Mouse (Mus musculus) myocyte (in vitro differentiated cells): ENCODE results near the gene Pdk2. TPM values are rescaled to one million over a fixed set of nuclear protein-coding genes. Genes with fewer than 3 reads are reported as not detected.
"Not testable (repeated sequence)": the region's sequence is repeated elsewhere in the genome, so short reads cannot be mapped to it uniquely, and the experiment has no call there.

Source experiments
- H3K27me3 ChIP-seq: one replicate; pipeline ENCODE4 v1.6.1; 2011; ENCODE audit not compliant: control insufficient read depth, insufficient read depth, insufficient read length
- H3K36me3 ChIP-seq: one replicate; pipeline ENCODE4 v1.6.1; 2011; ENCODE audit not compliant: control insufficient read depth, insufficient read depth
- H3K4me2 ChIP-seq: one replicate; pipeline ENCODE4 v1.6.1; 2011; ENCODE audit warnings: low read depth, control low read depth
- H3K4me3 ChIP-seq: one replicate; pipeline ENCODE4 v1.5.1; 2011; ENCODE audit warnings: mild to moderate bottlenecking, control low read depth, moderate library complexity
- H3K79me2 ChIP-seq: one replicate; pipeline ENCODE4 v1.6.1; 2011; ENCODE audit not compliant: control insufficient read depth, insufficient read depth
- H3ac ChIP-seq: one replicate; pipeline ENCODE4 v1.6.1; 2011; ENCODE audit not compliant: control insufficient read depth, insufficient read length
- CEBPB ChIP-seq: IDR thresholded peaks from 2 replicates; pipeline ENCODE4 v1.6.1; 2011; ENCODE audit warnings: mild to moderate bottlenecking, moderate library complexity; ENCODE audit not compliant: poor library complexity, insufficient read depth, severe bottlenecking
- E2F4 ChIP-seq: IDR thresholded peaks from one replicate; pipeline ENCODE4 v1.6.1; 2011; ENCODE audit warnings: mild to moderate bottlenecking, control low read depth, moderate library complexity; ENCODE audit not compliant: insufficient read depth
- MAX ChIP-seq: IDR thresholded peaks from one replicate; pipeline ENCODE4 v1.6.1; 2011; ENCODE audit warnings: low read depth, mild to moderate bottlenecking, control low read depth
- MYOD1 ChIP-seq, 3 experiments: IDR thresholded peaks; one replicate each; pipeline ENCODE4 v1.6.1; 2011; ENCODE audit warnings: control low read depth in 2 of 3, low read depth in 2 of 3, mild to moderate bottlenecking in 2 of 3, moderate library complexity in 1 of 3; ENCODE audit not compliant: insufficient read length in 2 of 3, control insufficient read depth in 1 of 3
- MYOG ChIP-seq, 3 experiments: IDR thresholded peaks; one replicate each; pipeline ENCODE4 v1.6.1; 2011; ENCODE audit warnings: control low read depth in 2 of 3, low read depth in 2 of 3, mild to moderate bottlenecking in 2 of 3; ENCODE audit not compliant: insufficient read length in 2 of 3, control insufficient read depth in 1 of 3, insufficient read depth in 1 of 3
- POLR2A ChIP-seq: IDR thresholded peaks from one replicate; pipeline ENCODE4 v1.6.1; 2011; ENCODE audit warnings: low read depth, mild to moderate bottlenecking, control low read depth, moderate library complexity; ENCODE audit not compliant: insufficient read length
- POLR2AphosphoS2 ChIP-seq: IDR thresholded peaks from one replicate; pipeline ENCODE4 v1.6.1; 2011; ENCODE audit warnings: low read depth, control low read depth; ENCODE audit not compliant: insufficient read length
- REST ChIP-seq: IDR thresholded peaks from one replicate; pipeline ENCODE4 v1.6.1; 2011; ENCODE audit warnings: mild to moderate bottlenecking, control low read depth, moderate library complexity; ENCODE audit not compliant: insufficient read depth, insufficient read length
- SRF ChIP-seq: IDR thresholded peaks from one replicate; pipeline ENCODE4 v1.6.1; 2011; ENCODE audit warnings: low read depth; ENCODE audit not compliant: control insufficient read depth, insufficient read length
- TCF12 ChIP-seq: IDR thresholded peaks from one replicate; pipeline ENCODE4 v1.6.1; 2011; ENCODE audit warnings: mild to moderate bottlenecking, control low read depth; ENCODE audit not compliant: poor library complexity, insufficient read depth, severe bottlenecking
- TCF3 ChIP-seq: IDR thresholded peaks from one replicate; pipeline ENCODE4 v1.6.1; 2011; ENCODE audit warnings: low read depth, control low read depth; ENCODE audit not compliant: insufficient read length
- USF1 ChIP-seq: IDR thresholded peaks from one replicate; pipeline ENCODE4 v1.6.1; 2011; ENCODE audit warnings: low read depth, mild to moderate bottlenecking, control low read depth, moderate library complexity
- polyA plus RNA-seq: library from polyadenylated mRNA; unstranded; fragments of >200 nt; fragmentation: generic; extraction: Trizol; gene quantifications from one replicate; pipeline ENCODE4 v1.2.1, GENCODE M21; 2012; ENCODE audit warnings: missing spikeins

Pdk2 gene
- polyA plus RNA-seq, 1 experiment: 33.3 TPM

- no peak overlapping the region for H3K4me3 ChIP-seq
Measured at GRCm38 (mm10) chr11:95012487-95012886, 28.7 kb downstream of the Pdk2 start.

GRCm38 (mm10) chr11:95012075-95012474 lies 29.1 kb downstream of the Pdk2 start:
- no peak overlapping the region for H3ac ChIP-seq
- no peaks in the 10 kb centered on the region for H3K27me3 ChIP-seq
- H3K79me2 ChIP-seq: no peaks in the 10 kb centered on the region
- TF ChIP-seq REST (no peak), E2F4 (no peak), POLR2AphosphoS2 (no peak), MYOD1 (IDR thresholded peaks at IDR 0.05; ENCODE audit: control insufficient read depth in 1 of 3, insufficient read length in 2 of 3, low read depth in 2 of 3) (no peak), POLR2A (no peak), SRF (no peak), TCF3 (no peak), TCF12 (no peak), MAX (no peak), MYOG (IDR thresholded peaks at IDR 0.05; ENCODE audit: control insufficient read depth in 1 of 3, insufficient read depth in 1 of 3, insufficient read length in 2 of 3, low read depth in 2 of 3) (no peak), USF1 (no peak), CEBPB (no peak)
- H3K4me3 ChIP-seq: no peak overlapping the region
- H3K36me3 ChIP-seq: no peaks in the 10 kb centered on the region
- peak overlapping the region; percentile 97 for H3K4me2 ChIP-seq

More at GRCm38 (mm10) chr11:95012487-95012886, 28.7 kb downstream of the Pdk2 start:
- no peak overlapping the region for H3ac ChIP-seq
- TF ChIP-seq TCF3 (no peak), USF1 (no peak), CEBPB (no peak), SRF (no peak), TCF12 (no peak), MAX (no peak), REST (no peak), POLR2AphosphoS2 (no peak), MYOG (IDR thresholded peaks at IDR 0.05; ENCODE audit: control insufficient read depth in 1 of 3, insufficient read depth in 1 of 3, insufficient read length in 2 of 3, low read depth in 2 of 3) (no peak), MYOD1 (IDR thresholded peaks at IDR 0.05; ENCODE audit: control insufficient read depth in 1 of 3, insufficient read length in 2 of 3, low read depth in 2 of 3) (no peak), POLR2A (no peak), E2F4 (no peak)
- H3K36me3 ChIP-seq: no peaks in the 10 kb centered on the region
- H3K79me2 ChIP-seq: no peaks in the 10 kb centered on the region
- no peaks in the 10 kb centered on the region for H3K27me3 ChIP-seq
- no peak overlapping the region for H3K4me2 ChIP-seq

GRCm38 (mm10) chr11:95011416-95011815 lies 29.7 kb downstream of the Pdk2 start:
- Histone ChIP-seq H3K4me2 (peak overlapping the region; percentile 97), H3K27me3 (no peaks in the 10 kb centered on the region), H3K36me3 (no peaks in the 10 kb centered on the region), H3K79me2 (no peaks in the 10 kb centered on the region), H3K4me3 (peak overlapping the region; percentile 58), H3ac (no peak overlapping the region)
- TF ChIP-seq TCF12 (no peak), POLR2A (no peak), MYOG (IDR thresholded peaks at IDR 0.05; ENCODE audit: control insufficient read depth in 1 of 3, insufficient read depth in 1 of 3, insufficient read length in 2 of 3, low read depth in 2 of 3) (no peak), MAX (no peak), MYOD1 (IDR thresholded peaks at IDR 0.05; ENCODE audit: control insufficient read depth in 1 of 3, insufficient read length in 2 of 3, low read depth in 2 of 3) (no peak), USF1 (no peak), TCF3 (no peak), REST (no peak), SRF (no peak)

- H3K27me3 ChIP-seq, H3K79me2 ChIP-seq, H3K36me3 ChIP-seq: not testable (repeated sequence)
- Histone ChIP-seq H3K4me3 (peak overlapping the region; percentile 58), H3K4me2 (peak overlapping the region; percentile 97), H3ac (peak overlapping the region; percentile 40)
Measured at GRCm38 (mm10) chr11:95010841-95011403, 30.2 kb downstream of the Pdk2 start.

GRCm38 (mm10) chr11:95010141-95010739 lies 30.9 kb downstream of the Pdk2 start:
- no peaks in the 10 kb centered on the region for H3K27me3 ChIP-seq
- peak overlapping the region; percentile 40 for H3ac ChIP-seq
- H3K4me3 ChIP-seq: peak overlapping the region; percentile 58
- no peaks in the 10 kb centered on the region for H3K79me2 ChIP-seq
- peak; percentile 2 for TF ChIP-seq POLR2A
- no peak for TF ChIP-seq USF1
- TF ChIP-seq MYOD1 (IDR thresholded peaks at IDR 0.05; ENCODE audit: control insufficient read depth in 1 of 3, insufficient read length in 2 of 3, low read depth in 2 of 3): peak in 1 of 3 experiments; percentile 2
- TF ChIP-seq MAX: no peak
- peak overlapping the region; percentile 97 for H3K4me2 ChIP-seq
- no peaks in the 10 kb centered on the region for H3K36me3 ChIP-seq
